Mouse (Mus musculus): ENCODE data around the gene Exoc5. TPM values are rescaled to one million over a fixed set of nuclear protein-coding genes. Genes with fewer than 3 reads are reported as not detected.

Exoc5 gene
- polyA plus RNA-seq, 1 experiment from 2014 or later: 87.3 TPM

GRCm38 (mm10) chr14:49065529-49066273 lies 752 bp downstream of the Exoc5 start, which contains the start of gene Ap5m1:
Gene Ap5m1 (plus strand): TSS chr14:49066097.
- H3K36me3 ChIP-seq: no peaks in the 10 kb centered on the region
- H3K27me3 ChIP-seq: no peaks in the 10 kb centered on the region
- peak within 1 kb of the TSS; percentile 99 for H3K27ac ChIP-seq
- H3K9me3 ChIP-seq (replicated peaks): no peaks in the 10 kb centered on the region
- peak; percentile 71 for ATAC-seq (ENCODE audit: low FRiP score)
- under 1% methylated on average over 56 of the region's 62 CpGs for WGBS
- peak within 1 kb of the TSS; percentile 71 for H3K4me2 ChIP-seq (replicated peaks)
- H3K4me1 ChIP-seq: peaks cover 18% of the 10 kb centered on the region
- peak within 1 kb of the TSS; percentile 91 for H3K4me3 ChIP-seq
- H3K9ac ChIP-seq: peak within 1 kb of the TSS; percentile 87

GRCm38 (mm10) chr14:49063838-49064237 lies 2.6 kb downstream of the Exoc5 start:
- Histone ChIP-seq H3K27ac (no peak overlapping the region), H3K36me3 (no peaks in the 10 kb centered on the region), H3K4me3 (no peak overlapping the region), H3K9ac (no peak overlapping the region), H3K27me3 (no peaks in the 10 kb centered on the region), H3K4me1 (peaks cover 18% of the 10 kb centered on the region), H3K4me2 (replicated peaks) (no peak overlapping the region), H3K9me3 (replicated peaks) (no peaks in the 10 kb centered on the region)
- 89% methylated on average over 2 of the region's 2 CpGs for WGBS
- ATAC-seq (ENCODE audit: low FRiP score): no peak

- Histone ChIP-seq H3K4me2 (replicated peaks) (no peak overlapping the region), H3K27ac (no peak overlapping the region), H3K9ac (no peak overlapping the region), H3K9me3 (replicated peaks) (no peaks in the 10 kb centered on the region), H3K4me3 (no peak overlapping the region), H3K27me3 (no peaks in the 10 kb centered on the region), H3K36me3 (peaks cover 9% of the 10 kb centered on the region; the same call in 1 of the 2 replicates), H3K4me1 (no peaks in the 10 kb centered on the region)
- ATAC-seq (ENCODE audit: low FRiP score): no peak
These were observed 17.0 kb downstream of the Exoc5 start for GRCm38 (mm10) chr14:49049492-49049891.

- H3K9me3 ChIP-seq (replicated peaks): no peaks in the 10 kb centered on the region
- H3K27ac ChIP-seq: no peak overlapping the region
- H3K9ac ChIP-seq: no peak overlapping the region
- H3K4me3 ChIP-seq: no peak overlapping the region
- no peaks in the 10 kb centered on the region for H3K27me3 ChIP-seq
- 0 out of 2 replicates have a peak, but pooled peaks cover 3% of the 10 kb centered on the region for H3K36me3 ChIP-seq
- over 99% methylated on average over 4 of the region's 4 CpGs for WGBS
- no peak overlapping the region for H3K4me2 ChIP-seq (replicated peaks)
- H3K4me1 ChIP-seq: no peaks in the 10 kb centered on the region
- no peak for ATAC-seq (ENCODE audit: low FRiP score)
These were observed 20.8 kb downstream of the Exoc5 start for GRCm38 (mm10) chr14:49045610-49046009.

- H3K4me3 ChIP-seq: no peak overlapping the region
- WGBS: 89% methylated on average over 5 of the region's 5 CpGs
- peaks cover 23% of the 10 kb centered on the region for H3K36me3 ChIP-seq
- H3K9ac ChIP-seq: no peak overlapping the region
- H3K27ac ChIP-seq: no peak overlapping the region
- H3K27me3 ChIP-seq: no peaks in the 10 kb centered on the region
- no peak for ATAC-seq (ENCODE audit: low FRiP score)
- no peak overlapping the region for H3K4me2 ChIP-seq (replicated peaks)
- H3K9me3 ChIP-seq (replicated peaks): no peaks in the 10 kb centered on the region
- no peaks in the 10 kb centered on the region for H3K4me1 ChIP-seq
These were observed 37.5 kb downstream of the Exoc5 start for GRCm38 (mm10) chr14:49028991-49029390.

- Histone ChIP-seq H3K9me3 (replicated peaks) (no peaks in the 10 kb centered on the region), H3K9ac (no peak overlapping the region), H3K27me3 (no peaks in the 10 kb centered on the region), H3K4me3 (no peak overlapping the region), H3K36me3 (peaks cover 21% of the 10 kb centered on the region), H3K4me2 (replicated peaks) (no peak overlapping the region), H3K27ac (no peak overlapping the region), H3K4me1 (no peaks in the 10 kb centered on the region)
- WGBS: 84% methylated on average over 3 of the region's 3 CpGs
- no peak for ATAC-seq (ENCODE audit: low FRiP score)
These were observed 38.6 kb downstream of the Exoc5 start for GRCm38 (mm10) chr14:49027779-49028368.

- Histone ChIP-seq H3K4me3 (no peak overlapping the region), H3K4me1 (no peaks in the 10 kb centered on the region), H3K27me3 (no peaks in the 10 kb centered on the region), H3K27ac (no peak overlapping the region), H3K9me3 (replicated peaks) (no peaks in the 10 kb centered on the region), H3K36me3 (peaks cover 20% of the 10 kb centered on the region), H3K4me2 (replicated peaks) (no peak overlapping the region), H3K9ac (no peak overlapping the region)
- no peak for ATAC-seq (ENCODE audit: low FRiP score)
- WGBS: 92% methylated on average over 6 of the region's 6 CpGs
These were observed 39.2 kb downstream of the Exoc5 start for GRCm38 (mm10) chr14:49027040-49027778.

GRCm38 (mm10) chr14:49019765-49020164 lies 46.7 kb downstream of the Exoc5 start:
- no peaks in the 10 kb centered on the region for H3K27me3 ChIP-seq
- no peak for ATAC-seq (ENCODE audit: low FRiP score)
- H3K27ac ChIP-seq: no peak overlapping the region
- 92% methylated on average over 5 of the region's 5 CpGs for WGBS
- H3K9ac ChIP-seq: no peak overlapping the region
- no peaks in the 10 kb centered on the region for H3K4me1 ChIP-seq
- H3K4me3 ChIP-seq: no peak overlapping the region
- no peak overlapping the region for H3K4me2 ChIP-seq (replicated peaks)
- peaks cover 34% of the 10 kb centered on the region for H3K36me3 ChIP-seq
- no peaks in the 10 kb centered on the region for H3K9me3 ChIP-seq (replicated peaks)

- Histone ChIP-seq H3K9ac (no peak overlapping the region), H3K36me3 (no peaks in the 10 kb centered on the region), H3K4me3 (no peak overlapping the region), H3K27me3 (no peaks in the 10 kb centered on the region), H3K4me1 (no peaks in the 10 kb centered on the region), H3K9me3 (replicated peaks) (no peaks in the 10 kb centered on the region), H3K4me2 (replicated peaks) (no peak overlapping the region), H3K27ac (no peak overlapping the region)
- ATAC-seq (ENCODE audit: low FRiP score): no peak
- 89% methylated on average over 2 of the region's 2 CpGs for WGBS
These were observed 57.9 kb downstream of the Exoc5 start for GRCm38 (mm10) chr14:49008399-49009189.

GRCm38 (mm10) chr14:49007979-49008378 lies 58.5 kb downstream of the Exoc5 start:
- no peak overlapping the region for H3K4me2 ChIP-seq (replicated peaks)
- H3K9ac ChIP-seq: no peak overlapping the region
- no peaks in the 10 kb centered on the region for H3K36me3 ChIP-seq
- H3K9me3 ChIP-seq (replicated peaks): no peaks in the 10 kb centered on the region
- no peaks in the 10 kb centered on the region for H3K27me3 ChIP-seq
- no peak overlapping the region for H3K4me3 ChIP-seq
- no peak overlapping the region for H3K27ac ChIP-seq
- H3K4me1 ChIP-seq: no peaks in the 10 kb centered on the region
- 94% methylated on average over 2 of the region's 2 CpGs for WGBS
- no peak for ATAC-seq (ENCODE audit: low FRiP score)

- Histone ChIP-seq H3K4me1 (no peaks in the 10 kb centered on the region), H3K4me3 (no peak overlapping the region), H3K9ac (no peak overlapping the region), H3K4me2 (replicated peaks) (no peak overlapping the region), H3K27me3 (no peaks in the 10 kb centered on the region), H3K9me3 (replicated peaks) (no peaks in the 10 kb centered on the region), H3K27ac (no peak overlapping the region), H3K36me3 (no peaks in the 10 kb centered on the region)
- 82% methylated on average over 3 of the region's 3 CpGs for WGBS
- ATAC-seq (ENCODE audit: low FRiP score): no peak
These were observed 64.8 kb downstream of the Exoc5 start for GRCm38 (mm10) chr14:49001655-49002054.

- Histone ChIP-seq H3K27ac (no peak overlapping the region), H3K27me3 (no peaks in the 10 kb centered on the region), H3K9me3 (replicated peaks) (no peaks in the 10 kb centered on the region), H3K4me3 (no peak overlapping the region), H3K4me2 (replicated peaks) (no peak overlapping the region), H3K9ac (no peak overlapping the region), H3K4me1 (no peaks in the 10 kb centered on the region), H3K36me3 (no peaks in the 10 kb centered on the region)
- 48% methylated on average over 4 of the region's 4 CpGs for WGBS
- ATAC-seq (ENCODE audit: low FRiP score): no peak
These were observed 67.7 kb downstream of the Exoc5 start for GRCm38 (mm10) chr14:48998795-48999194.
